Mouse (Mus musculus): ENCODE data around the gene Lrrc27. TPM values are rescaled to one million over a fixed set of nuclear protein-coding genes. Genes with fewer than 3 reads are reported as not detected.

The Lrrc27 gene
- polyA plus RNA-seq, 1 experiment from 2014 or later, result 4.3 TPM

DNA sequence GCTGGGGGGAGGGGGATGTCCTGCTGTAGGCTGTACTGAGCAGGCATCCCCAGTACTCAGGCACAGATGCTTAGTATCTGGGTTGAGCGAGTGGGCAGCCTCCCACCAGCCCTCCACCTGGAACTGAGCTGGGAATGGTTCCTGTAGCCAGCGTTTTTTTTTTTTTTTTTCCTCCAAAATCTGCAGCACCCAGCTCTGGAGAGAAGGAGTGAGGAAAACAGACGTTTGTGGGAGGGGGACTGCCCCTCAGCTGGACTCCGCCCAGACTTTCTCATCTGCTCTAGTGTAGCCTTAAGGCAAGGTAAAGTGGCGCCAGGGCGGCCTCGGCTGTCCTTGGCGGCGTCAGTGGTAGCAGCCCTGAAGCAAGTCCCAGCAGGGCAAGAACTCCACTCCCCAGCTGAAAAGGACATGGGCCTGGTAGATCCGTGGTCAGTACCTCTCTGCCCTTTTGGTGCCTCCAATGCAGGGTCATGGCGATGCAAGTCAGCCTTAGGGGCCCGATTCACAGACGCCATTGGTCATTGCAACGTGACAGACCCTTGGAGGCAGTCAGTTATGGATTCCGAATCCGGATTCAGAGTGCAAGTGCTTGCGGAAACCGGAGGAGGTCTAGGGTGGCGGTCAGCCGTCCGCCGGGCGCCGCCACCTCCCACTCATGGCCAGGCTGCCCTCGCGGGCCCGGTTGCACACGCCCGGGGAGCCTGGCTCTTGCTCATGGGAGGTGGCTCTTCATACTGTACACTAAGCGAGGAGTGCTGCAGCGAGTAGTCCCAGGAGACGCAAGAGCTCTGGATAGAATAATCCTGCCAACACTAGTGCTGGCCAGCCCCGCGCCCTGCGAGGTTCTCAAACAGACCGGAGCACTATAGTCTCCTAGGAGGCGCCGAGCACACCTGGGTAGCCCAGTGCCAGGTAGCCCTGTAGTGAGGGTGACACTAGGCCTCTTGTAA is 34.4 kb downstream of the Lrrc27 start:
- peak; percentile 62 for ATAC-seq (ENCODE audit: low read depth)
- peaks cover 54% of the 10 kb centered on the region for H3K4me1 ChIP-seq (replicated peaks; ENCODE audit: control insufficient read depth, insufficient read depth, low read length)

DNA sequence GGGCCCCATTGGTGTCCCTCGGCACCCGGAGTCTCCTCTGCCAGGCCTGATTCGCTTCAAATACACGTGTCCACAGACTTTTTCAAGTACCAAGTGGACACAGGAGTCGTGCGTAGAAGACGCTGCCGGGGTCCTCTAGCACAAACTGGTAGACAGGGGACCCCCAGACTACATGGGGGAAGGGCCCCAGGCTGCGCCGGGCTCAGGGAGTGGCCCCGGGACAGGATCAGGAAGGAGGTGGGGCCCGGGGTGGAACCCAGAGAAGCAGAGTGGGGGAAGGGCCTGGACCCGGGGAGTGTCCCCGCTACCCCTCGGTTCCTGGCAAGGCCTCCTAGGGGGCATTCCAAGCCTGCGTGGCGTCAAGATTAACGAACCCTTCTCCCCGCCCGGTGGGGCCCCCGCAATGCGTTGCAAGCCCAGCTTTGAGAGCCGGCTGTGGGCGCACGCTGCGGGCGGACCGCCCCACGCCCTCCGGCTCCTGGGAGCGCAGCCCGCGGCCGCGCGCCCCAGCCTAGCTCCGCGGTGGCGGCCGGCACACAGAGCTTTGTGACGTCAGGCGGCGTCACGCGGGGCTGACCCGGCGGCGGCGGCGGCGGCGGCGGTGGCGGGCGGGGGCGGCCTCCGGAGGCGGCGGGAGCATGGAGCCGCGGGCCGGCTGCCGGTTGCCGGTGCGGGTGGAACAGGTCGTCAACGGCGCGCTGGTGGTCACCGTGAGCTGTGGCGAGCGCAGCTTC is 35.3 kb downstream of the Lrrc27 start, which contains the start of gene Pwwp2b:
Pwwp2b (plus strand) TSS at position 602 of the 734 bp plus-strand sequence.
- peak within 1 kb of the TSS; percentile 95 for H3K27ac ChIP-seq (ENCODE audit: low read length)
- peak; percentile 86 for ATAC-seq (ENCODE audit: low read depth)
- peak within 1 kb of the TSS; percentile 86 for H3K9ac ChIP-seq (ENCODE audit: low read length)
- no peaks in the 10 kb centered on the region for H3K27me3 ChIP-seq (ENCODE audit: control insufficient read depth, insufficient read depth, low read depth, low read length)
- H3K36me3 ChIP-seq (ENCODE audit: control insufficient read depth, insufficient read depth, low read length), result no peaks in the 10 kb centered on the region
- H3K4me1 ChIP-seq (replicated peaks; ENCODE audit: control insufficient read depth, insufficient read depth, low read length), result peaks cover 63% of the 10 kb centered on the region
- no peaks in the 10 kb centered on the region for H3K9me3 ChIP-seq (ENCODE audit: control insufficient read depth, low read length)
- peak within 1 kb of the TSS; percentile 76 for H3K4me3 ChIP-seq (ENCODE audit: low read length)
- H3K4me2 ChIP-seq (ENCODE audit: low read depth, low read length), result peak within 1 kb of the TSS; percentile 69
- under 1% methylated on average over 55 of the region's 72 CpGs for WGBS

More for the DNA sequence above, 34.4 kb downstream of the Lrrc27 start:
- Histone ChIP-seq H3K4me3 (ENCODE audit: low read length) (peak overlapping the region; percentile 76), H3K36me3 (ENCODE audit: control insufficient read depth, insufficient read depth, low read length) (no peaks in the 10 kb centered on the region), H3K27ac (ENCODE audit: low read length) (peak overlapping the region; percentile 95), H3K27me3 (ENCODE audit: control insufficient read depth, insufficient read depth, low read depth, low read length) (no peaks in the 10 kb centered on the region), H3K9me3 (ENCODE audit: control insufficient read depth, low read length) (no peaks in the 10 kb centered on the region), H3K9ac (ENCODE audit: low read length) (peak overlapping the region; percentile 86), H3K4me2 (ENCODE audit: low read depth, low read length) (peak overlapping the region; percentile 69)
- WGBS, result 5% methylated on average over 38 of the region's 38 CpGs

DNA sequence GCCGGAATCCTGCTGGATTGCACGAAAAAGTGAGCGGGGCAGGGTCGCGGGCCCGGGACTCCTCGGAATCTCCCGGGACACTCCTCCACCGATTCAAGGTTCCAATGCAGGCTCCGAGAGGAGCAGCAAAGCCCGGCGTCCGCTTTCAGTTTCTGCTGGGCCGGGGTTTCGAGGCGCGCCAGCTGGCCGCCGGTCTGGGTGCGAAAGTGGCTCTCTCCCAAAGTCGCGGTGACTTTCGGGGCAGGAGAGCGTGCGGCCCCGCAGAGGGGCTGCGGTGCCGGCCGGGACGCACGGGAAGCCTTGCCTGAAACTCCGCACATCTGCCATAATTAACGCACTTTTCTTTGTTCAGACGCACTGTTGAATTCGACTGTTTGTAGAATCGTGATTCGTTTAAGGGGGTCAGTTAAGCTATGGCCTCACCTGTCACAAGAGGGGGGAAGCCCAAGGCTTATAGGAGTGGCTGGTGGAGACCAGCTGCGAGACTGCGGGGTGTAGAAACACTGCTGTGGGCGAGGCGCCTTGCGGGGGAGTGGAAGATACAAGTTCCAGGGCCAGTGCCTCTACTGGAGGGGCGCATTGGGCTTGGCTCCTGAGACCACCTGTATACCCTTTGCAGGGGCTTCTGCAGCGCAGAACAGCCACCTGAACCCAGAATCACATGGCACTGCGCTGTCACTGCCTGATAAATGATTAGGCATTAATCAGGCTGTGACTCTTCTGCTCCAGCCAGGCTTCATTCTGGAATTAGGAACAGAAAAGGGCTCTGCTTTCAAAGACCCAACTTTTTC is 36.0 kb downstream of the Lrrc27 start:
- H3K36me3 ChIP-seq (ENCODE audit: control insufficient read depth, insufficient read depth, low read length), result no peaks in the 10 kb centered on the region
- H3K4me1 ChIP-seq (replicated peaks; ENCODE audit: control insufficient read depth, insufficient read depth, low read length), result peaks cover 70% of the 10 kb centered on the region
- H3K4me3 ChIP-seq (ENCODE audit: low read length), result peak overlapping the region; percentile 76
- H3K4me2 ChIP-seq (ENCODE audit: low read depth, low read length), result peak overlapping the region; percentile 69
- peak overlapping the region; percentile 95 for H3K27ac ChIP-seq (ENCODE audit: low read length)
- WGBS, result 2% methylated on average over 45 of the region's 45 CpGs
- no peaks in the 10 kb centered on the region for H3K27me3 ChIP-seq (ENCODE audit: control insufficient read depth, insufficient read depth, low read depth, low read length)
- peak; percentile 4 for ATAC-seq (ENCODE audit: low read depth)
- peak overlapping the region; percentile 86 for H3K9ac ChIP-seq (ENCODE audit: low read length)
- H3K9me3 ChIP-seq (ENCODE audit: control insufficient read depth, low read length), result no peaks in the 10 kb centered on the region

DNA sequence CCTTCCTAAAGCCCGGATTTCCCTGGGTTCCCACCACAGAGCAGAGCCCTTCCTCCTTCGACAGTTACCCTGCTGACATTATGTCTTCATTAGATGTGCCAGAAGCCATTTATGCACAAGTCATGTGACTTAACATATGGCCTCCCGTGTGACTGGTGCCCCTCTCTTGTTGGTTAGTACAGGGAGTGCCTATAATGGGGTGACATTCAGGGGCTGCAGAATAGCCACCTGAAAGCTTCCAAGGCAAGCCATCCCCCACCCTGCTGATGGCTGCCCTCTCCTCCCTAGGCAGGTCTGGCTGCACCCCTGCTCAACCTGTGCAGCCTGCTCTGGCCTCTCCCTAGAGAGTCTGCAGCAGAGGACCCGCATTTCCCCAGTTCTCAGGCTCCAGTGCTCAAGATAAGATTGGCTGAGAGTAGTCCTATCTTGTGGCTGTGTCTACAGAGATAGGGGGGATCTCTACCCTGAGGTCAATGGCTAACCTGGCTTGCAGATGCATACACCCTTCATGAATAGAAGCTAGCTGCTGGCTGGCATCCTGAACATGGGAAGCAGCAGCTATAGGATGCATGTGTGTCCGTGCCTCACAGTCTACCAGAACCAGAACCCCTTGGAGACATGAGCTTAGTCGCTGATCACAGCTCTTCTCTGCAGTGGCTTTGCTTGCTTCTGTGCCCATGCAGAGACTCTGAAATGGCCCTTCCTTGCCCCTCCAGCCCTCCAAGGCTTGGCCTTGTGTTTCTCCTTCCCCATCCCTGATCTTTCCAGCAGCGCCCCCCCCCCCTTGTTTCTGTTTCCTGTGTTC is 36.8 kb downstream of the Lrrc27 start:
- ATAC-seq (ENCODE audit: low read depth), result no peak
- H3K9me3 ChIP-seq (ENCODE audit: control insufficient read depth, low read length), result no peaks in the 10 kb centered on the region
- peak overlapping the region; percentile 95 for H3K27ac ChIP-seq (ENCODE audit: low read length)
- no peaks in the 10 kb centered on the region for H3K36me3 ChIP-seq (ENCODE audit: control insufficient read depth, insufficient read depth, low read length)
- H3K4me3 ChIP-seq (ENCODE audit: low read length), result peak overlapping the region; percentile 76
- no peaks in the 10 kb centered on the region for H3K27me3 ChIP-seq (ENCODE audit: control insufficient read depth, insufficient read depth, low read depth, low read length)
- peaks cover 71% of the 10 kb centered on the region for H3K4me1 ChIP-seq (replicated peaks; ENCODE audit: control insufficient read depth, insufficient read depth, low read length)
- H3K4me2 ChIP-seq (ENCODE audit: low read depth, low read length), result peak overlapping the region; percentile 69
- 33% methylated on average over 7 of the region's 7 CpGs for WGBS
- peak overlapping the region; percentile 86 for H3K9ac ChIP-seq (ENCODE audit: low read length)

DNA sequence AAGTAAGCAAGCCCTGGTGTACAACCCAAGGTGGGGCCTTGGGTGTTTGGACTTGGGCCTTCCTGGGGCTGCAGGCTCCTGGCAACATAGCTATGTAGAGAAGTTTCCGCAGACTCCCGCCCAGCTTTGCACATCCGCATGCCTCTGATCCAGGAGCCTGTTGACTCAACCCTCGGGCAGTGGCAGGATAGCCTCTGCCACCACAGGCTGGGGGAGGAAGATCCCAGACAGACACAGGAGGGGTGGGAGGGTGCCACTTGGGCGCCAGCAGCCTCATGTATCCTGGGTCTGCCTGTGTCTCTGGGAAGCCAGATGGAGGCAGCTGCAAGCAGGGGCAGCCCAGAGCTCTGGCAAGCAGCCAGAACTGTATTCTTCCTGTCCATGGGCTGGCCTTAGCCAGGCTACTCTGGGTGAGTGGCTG is 39.1 kb downstream of the Lrrc27 start:
- Histone ChIP-seq H3K27me3 (ENCODE audit: control insufficient read depth, insufficient read depth, low read depth, low read length) (no peaks in the 10 kb centered on the region), H3K4me2 (ENCODE audit: low read depth, low read length) (peak overlapping the region; percentile 39), H3K4me1 (replicated peaks; ENCODE audit: control insufficient read depth, insufficient read depth, low read length) (peaks cover 66% of the 10 kb centered on the region), H3K9ac (ENCODE audit: low read length) (peak overlapping the region; percentile 12), H3K4me3 (ENCODE audit: low read length) (no peak overlapping the region), H3K9me3 (ENCODE audit: control insufficient read depth, low read length) (no peaks in the 10 kb centered on the region), H3K36me3 (ENCODE audit: control insufficient read depth, insufficient read depth, low read length) (peaks cover 17% of the 10 kb centered on the region), H3K27ac (ENCODE audit: low read length) (peak overlapping the region; percentile 84)
- 0 out of 2 replicates have a peak, but pooled peaks have one; percentile 10 for ATAC-seq (ENCODE audit: low read depth)
- WGBS, result 22% methylated on average over 5 of the region's 5 CpGs

DNA sequence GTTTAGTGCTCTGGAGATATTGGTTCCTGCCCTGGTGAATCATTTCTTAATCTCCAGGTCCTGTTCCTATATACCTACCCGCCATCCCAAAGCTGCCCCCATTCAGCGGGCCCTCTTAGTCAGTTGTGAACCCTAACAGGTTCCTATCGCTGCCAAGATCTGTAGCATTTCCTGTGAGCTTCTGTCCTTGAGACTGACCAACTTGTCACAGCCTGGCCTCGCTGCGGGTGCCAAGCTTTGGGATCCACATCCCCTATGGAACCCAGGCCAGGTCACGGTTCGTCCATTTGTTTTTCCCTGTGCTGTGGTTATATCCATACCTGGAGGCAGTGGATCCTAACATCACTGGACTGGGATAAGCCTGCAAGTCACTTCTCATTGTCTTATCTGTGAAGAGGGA is 39.8 kb downstream of the Lrrc27 start:
- Histone ChIP-seq H3K4me3 (ENCODE audit: low read length) (no peak overlapping the region), H3K9me3 (ENCODE audit: control insufficient read depth, low read length) (no peaks in the 10 kb centered on the region), H3K36me3 (ENCODE audit: control insufficient read depth, insufficient read depth, low read length) (peaks cover 21% of the 10 kb centered on the region), H3K27ac (ENCODE audit: low read length) (peak overlapping the region; percentile 78), H3K4me2 (ENCODE audit: low read depth, low read length) (no peak overlapping the region), H3K9ac (ENCODE audit: low read length) (peak overlapping the region; percentile 12), H3K4me1 (replicated peaks; ENCODE audit: control insufficient read depth, insufficient read depth, low read length) (peaks cover 66% of the 10 kb centered on the region), H3K27me3 (ENCODE audit: control insufficient read depth, insufficient read depth, low read depth, low read length) (no peaks in the 10 kb centered on the region)
- 63% methylated on average over 7 of the region's 7 CpGs for WGBS
- no peak for ATAC-seq (ENCODE audit: low read depth)

DNA sequence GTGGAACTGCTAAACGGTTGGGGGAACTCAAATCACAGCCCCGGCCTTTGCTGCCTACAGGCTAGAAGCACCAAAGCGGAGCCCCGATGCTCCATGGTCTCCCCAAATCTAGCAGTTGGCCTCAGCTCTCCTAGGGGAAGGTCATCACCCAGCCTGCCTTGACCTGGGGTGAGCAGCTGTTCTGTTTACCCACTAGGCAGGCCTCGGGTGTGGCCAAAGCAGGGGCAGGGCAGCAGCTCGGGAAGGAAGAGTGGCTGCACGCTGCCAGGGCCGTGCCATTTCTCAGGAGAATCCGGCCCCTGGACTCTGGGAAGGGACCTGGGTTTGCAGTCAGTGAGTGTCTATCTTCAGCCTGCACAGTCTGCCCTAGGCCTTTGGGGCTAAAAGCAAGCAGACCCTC is 40.2 kb downstream of the Lrrc27 start:
- H3K4me1 ChIP-seq (replicated peaks; ENCODE audit: control insufficient read depth, insufficient read depth, low read length), result peaks cover 65% of the 10 kb centered on the region
- no peak overlapping the region for H3K4me3 ChIP-seq (ENCODE audit: low read length)
- no peak overlapping the region for H3K4me2 ChIP-seq (ENCODE audit: low read depth, low read length)
- H3K36me3 ChIP-seq (ENCODE audit: control insufficient read depth, insufficient read depth, low read length), result peaks cover 21% of the 10 kb centered on the region
- no peak for ATAC-seq (ENCODE audit: low read depth)
- H3K9me3 ChIP-seq (ENCODE audit: control insufficient read depth, low read length), result no peaks in the 10 kb centered on the region
- WGBS, result 40% methylated on average over 9 of the region's 9 CpGs
- H3K27ac ChIP-seq (ENCODE audit: low read length), result peak overlapping the region; percentile 78
- H3K27me3 ChIP-seq (ENCODE audit: control insufficient read depth, insufficient read depth, low read depth, low read length), result no peaks in the 10 kb centered on the region
- H3K9ac ChIP-seq (ENCODE audit: low read length), result peak overlapping the region; percentile 31

DNA sequence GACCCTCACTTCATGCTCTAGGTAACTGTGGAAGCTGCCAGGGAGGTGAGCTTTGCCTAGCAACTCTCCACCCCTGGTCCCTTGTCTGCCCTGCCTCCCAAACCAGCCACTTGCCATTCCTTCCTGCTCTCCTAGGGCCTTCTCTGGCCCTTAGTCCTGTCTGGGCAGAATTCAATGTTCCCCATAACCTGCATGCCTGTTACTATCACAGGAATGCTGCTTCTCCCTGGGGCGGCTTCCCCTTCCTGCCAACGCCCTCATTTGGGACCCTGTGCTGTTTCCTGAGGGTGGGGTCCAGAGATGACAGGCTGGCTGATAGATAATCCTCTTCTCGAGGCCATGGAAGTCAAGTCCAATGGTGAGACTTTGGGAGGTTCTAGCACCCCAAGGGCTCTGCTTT is 40.7 kb downstream of the Lrrc27 start:
- Histone ChIP-seq H3K4me1 (replicated peaks; ENCODE audit: control insufficient read depth, insufficient read depth, low read length) (peaks cover 65% of the 10 kb centered on the region), H3K9ac (ENCODE audit: low read length) (peak overlapping the region; percentile 31), H3K27ac (ENCODE audit: low read length) (peak overlapping the region; percentile 78), H3K9me3 (ENCODE audit: control insufficient read depth, low read length) (no peaks in the 10 kb centered on the region), H3K36me3 (ENCODE audit: control insufficient read depth, insufficient read depth, low read length) (peaks cover 21% of the 10 kb centered on the region), H3K27me3 (ENCODE audit: control insufficient read depth, insufficient read depth, low read depth, low read length) (no peaks in the 10 kb centered on the region), H3K4me3 (ENCODE audit: low read length) (no peak overlapping the region), H3K4me2 (ENCODE audit: low read depth, low read length) (no peak overlapping the region)
- ATAC-seq (ENCODE audit: low read depth), result no peak
- WGBS, result 47% methylated on average over 3 of the region's 3 CpGs
